Mouse (Mus musculus) small intestine, adult 2 months (tissue): Measurements from ENCODE around the gene Thada.

Experiments used
- CTCF ChIP-seq: fragments of 200-500 bp; IDR thresholded peaks from 2 replicates; pipeline ENCODE4 v1.5.1; 2012; ENCODE audit warnings: low read depth, mild to moderate bottlenecking, control low read depth, inconsistent platforms, low read length, moderate library complexity, mixed read lengths; ENCODE audit not compliant: insufficient replicate concordance, insufficient read length; ENCODE audit errors: extremely low read depth
- POLR2A ChIP-seq: fragments of 200-500 bp; IDR thresholded peaks from 2 replicates; pipeline ENCODE4 v1.6.1; 2012; ENCODE audit warnings: low read depth, mild to moderate bottlenecking, control low read depth, inconsistent platforms, low read length, moderate library complexity

- TF ChIP-seq CTCF, result no peak
- no peak for TF ChIP-seq POLR2A
These were observed 214.6 kb downstream of the Thada start for GRCm38 (mm10) chr17:84251426-84251825.
